Mouse (Mus musculus) stomach, postnatal 0 days (tissue): ENCODE results near the gene Akr1c20.

Experiments
- CTCF ChIP-seq: IDR thresholded peaks from 2 replicates; pipeline ENCODE4 v1.5.1; 2016; ENCODE audit warnings: antibody characterized with exemption, low read depth, mild to moderate bottlenecking, moderate library complexity
- EP300 ChIP-seq: optimal IDR thresholded peaks from 2 replicates; pipeline ENCODE3; 2016; ENCODE audit warnings: antibody characterized with exemption

DNA sequence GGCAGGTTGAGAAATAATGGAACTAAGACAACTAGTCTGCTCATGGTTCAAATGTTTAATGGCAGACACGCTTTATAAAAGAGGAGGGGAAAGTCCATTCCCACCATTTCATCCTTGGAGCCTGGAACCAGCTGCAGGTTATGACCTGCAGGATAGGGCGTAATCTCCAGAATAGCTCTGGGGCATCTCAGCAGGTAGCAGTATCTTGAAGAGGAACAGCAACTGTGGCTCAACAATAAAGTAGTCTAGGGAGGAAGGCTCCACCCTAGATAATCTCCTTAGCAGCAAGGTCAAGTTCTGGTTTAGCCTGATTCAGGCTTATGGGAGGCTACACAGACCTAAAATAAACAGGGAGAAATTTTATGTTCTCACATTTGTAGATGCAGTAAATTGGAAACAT, 57.5 kb downstream of the Akr1c20 start:
- TF ChIP-seq CTCF = no peak
- no peak for TF ChIP-seq EP300
